13 mouse cellular contexts compared by ENCODE assay signal in the genomic region with DNA sequence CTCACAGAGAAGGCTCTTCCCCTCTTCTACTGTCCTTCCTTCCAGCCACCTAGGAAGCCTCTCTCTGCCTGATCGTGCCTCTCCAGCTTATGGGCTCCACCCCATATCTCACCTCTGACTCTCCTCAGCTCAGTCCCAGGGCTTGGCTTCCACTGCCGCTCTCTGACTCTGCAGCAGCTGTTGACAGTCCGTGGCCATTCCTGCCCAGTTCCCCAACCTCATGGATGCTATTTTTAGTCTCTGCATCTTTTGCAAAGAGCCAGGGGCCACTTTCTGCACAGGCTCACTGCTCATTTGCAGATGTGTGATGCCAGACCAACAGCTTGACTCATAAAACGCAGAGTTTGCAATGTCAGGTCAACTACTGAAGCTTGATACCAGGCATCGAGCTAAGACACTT.
DNase-seq lines count a peak whose midpoint lies in the region; ATAC-seq and TF ChIP-seq lines count a peak whose summit lies in the region.
"Had no signal": no experiment of that assay in that cellular context is flagged by ENCODE, and none has a peak within 500 bp of the region (broad histone marks: within the 10 kb centered on the region; RNA-seq: fewer than 3 reads in every experiment).

No protein-coding gene starts in this region.

- no peak overlapping the region for H3K4me3 ChIP-seq in embryonic facial prominence, embryonic 14.5 days (ENCODE audit: low read depth, low read length)
- H3K4me3 ChIP-seq in embryonic facial prominence, embryonic 10.5 days, result no peak overlapping the region
- no peak overlapping the region for H3K4me3 ChIP-seq in heart, embryonic 14.5 days (ENCODE audit: control insufficient read depth in 1 of 2, insufficient read depth in 1 of 2, low read depth in 1 of 2, low read length in 2 of 2)
- H3K4me3 ChIP-seq in intestine, postnatal 0 days (ENCODE audit: low read depth, low read length), result no peak overlapping the region
- H3K4me3 ChIP-seq in forebrain, embryonic 13.5 days, result no peak overlapping the region
- H3K4me3 ChIP-seq: forebrain, embryonic 10.5 days; limb, embryonic 15.5 days; midbrain, embryonic 12.5 days had no signal

- H3K4me2 ChIP-seq in embryonic facial prominence, embryonic 14.5 days (ENCODE audit: low read depth, low read length), result no peak overlapping the region
- peak overlapping the region; percentile 17; the same call in 1 of the 2 replicates for H3K4me2 ChIP-seq in heart, embryonic 14.5 days (ENCODE audit: low read length)
- H3K4me2 ChIP-seq in intestine, postnatal 0 days (replicated peaks; ENCODE audit: low read depth), result no peak overlapping the region
- no peak overlapping the region for H3K4me2 ChIP-seq in forebrain, embryonic 13.5 days
- H3K4me2 ChIP-seq: limb, embryonic 15.5 days; midbrain, embryonic 12.5 days had no signal

- no peak overlapping the region for H3K9ac ChIP-seq in embryonic facial prominence, embryonic 14.5 days (ENCODE audit: low read depth, low read length)
- no peak overlapping the region for H3K9ac ChIP-seq in heart, embryonic 14.5 days (ENCODE audit: low read length)
- no peak overlapping the region for H3K9ac ChIP-seq in intestine, postnatal 0 days (ENCODE audit: low read depth, low read length)
- H3K9ac ChIP-seq in forebrain, embryonic 13.5 days, result no peak overlapping the region
- H3K9ac ChIP-seq: limb, embryonic 15.5 days; midbrain, embryonic 12.5 days had no signal

- H3K27me3 ChIP-seq in embryonic facial prominence, embryonic 14.5 days (replicated peaks; ENCODE audit: control insufficient read depth, insufficient read depth, low read length), result no peaks in the 10 kb centered on the region
- no peaks in the 10 kb centered on the region for H3K27me3 ChIP-seq in embryonic facial prominence, embryonic 10.5 days (replicated peaks; ENCODE audit: low read depth, poor library complexity, severe bottlenecking)
- no peaks in the 10 kb centered on the region for H3K27me3 ChIP-seq in heart, embryonic 14.5 days (ENCODE audit: control insufficient read depth, insufficient read depth, low read length)
- H3K27me3 ChIP-seq in intestine, postnatal 0 days (replicated peaks; ENCODE audit: control insufficient read depth, insufficient read depth, low read length), result no peaks in the 10 kb centered on the region
- no peaks in the 10 kb centered on the region for H3K27me3 ChIP-seq in forebrain, embryonic 13.5 days
- H3K27me3 ChIP-seq: limb, embryonic 15.5 days; midbrain, embryonic 12.5 days had no signal

- DNase-seq in embryonic facial prominence, embryonic 14.5 days (ENCODE audit: low spot score), result peak; percentile 8
- DNase-seq in embryonic facial prominence, embryonic 10.5 days (ENCODE audit: low spot score), result no peak
- peak; percentile 53 for DNase-seq in 3134 (ENCODE audit: extremely low read depth, insufficient read length, low spot score)
- DNase-seq in gastrocnemius, postnatal 14 days, result peak; percentile 49
- DNase-seq in layer of hippocampus, adult 18-20 months (ENCODE audit: low spot score in 2 of 2), result no peak
- DNase-seq: kidney, postnatal 36 days had no signal

- H3K4me1 ChIP-seq in embryonic facial prominence, embryonic 14.5 days (ENCODE audit: control insufficient read depth, insufficient read depth, low read length), result no peaks in the 10 kb centered on the region
- H3K4me1 ChIP-seq in embryonic facial prominence, embryonic 10.5 days, result no peaks in the 10 kb centered on the region
- peaks cover 21 to 24% of the 10 kb centered on the region in 2 experiments for H3K4me1 ChIP-seq in heart, embryonic 14.5 days (ENCODE audit: control insufficient read depth in 2 of 2, insufficient read depth in 2 of 2, low read length in 2 of 2)
- no peaks in the 10 kb centered on the region for H3K4me1 ChIP-seq in intestine, postnatal 0 days (replicated peaks; ENCODE audit: control insufficient read depth, insufficient read depth, low read length)
- H3K4me1 ChIP-seq in forebrain, embryonic 13.5 days, result no peaks in the 10 kb centered on the region
- H3K4me1 ChIP-seq: limb, embryonic 15.5 days; midbrain, embryonic 12.5 days had no signal

- ATAC-seq in embryonic facial prominence, embryonic 14.5 days (ENCODE audit: low read depth), result no peak
- peak; percentile 81 for ATAC-seq in heart, embryonic 14.5 days (ENCODE audit: insufficient number of reproducible peaks, insufficient read depth, low FRiP score, low read depth)
- no peak for ATAC-seq in intestine, postnatal 0 days
- no peak for ATAC-seq in forebrain, embryonic 13.5 days
- ATAC-seq: lung, postnatal 0 days had no signal

- WGBS in embryonic facial prominence, embryonic 14.5 days, result 70% methylated on average over 5 of the region's 5 CpGs
- WGBS in embryonic facial prominence, embryonic 10.5 days, result 78% methylated on average over 5 of the region's 5 CpGs
- 14% methylated on average over 5 of the region's 5 CpGs for WGBS in heart, embryonic 14.5 days
- 65% methylated on average over 5 of the region's 5 CpGs for WGBS in intestine, postnatal 0 days
- 85% methylated on average over 5 of the region's 5 CpGs for WGBS in forebrain, embryonic 13.5 days

- no peak for TF ChIP-seq CTCF in intestine, postnatal 0 days (IDR thresholded peaks at IDR 0.05; ENCODE audit: low read depth)

- H3K36me3 ChIP-seq in embryonic facial prominence, embryonic 14.5 days (ENCODE audit: control insufficient read depth, insufficient read depth, low read length), result peaks cover 67% of the 10 kb centered on the region
- peaks cover 57% of the 10 kb centered on the region for H3K36me3 ChIP-seq in embryonic facial prominence, embryonic 10.5 days (replicated peaks)
- peaks cover 12% of the 10 kb centered on the region for H3K36me3 ChIP-seq in heart, embryonic 14.5 days (ENCODE audit: control insufficient read depth, insufficient read depth, low read length)
- no peaks in the 10 kb centered on the region for H3K36me3 ChIP-seq in intestine, postnatal 0 days (ENCODE audit: control insufficient read depth, insufficient read depth)
- H3K36me3 ChIP-seq in forebrain, embryonic 13.5 days (ENCODE audit: poor library complexity, severe bottlenecking), result no peaks in the 10 kb centered on the region
- H3K36me3 ChIP-seq: forebrain, embryonic 10.5 days; midbrain, embryonic 12.5 days had no signal

- no peak overlapping the region for H3K27ac ChIP-seq in embryonic facial prominence, embryonic 14.5 days (replicated peaks; ENCODE audit: low read depth, low read length)
- no peak overlapping the region for H3K27ac ChIP-seq in embryonic facial prominence, embryonic 10.5 days (replicated peaks)
- H3K27ac ChIP-seq in heart, embryonic 14.5 days (replicated peaks in 1 of 2; ENCODE audit: control insufficient read depth in 1 of 2, insufficient read depth in 1 of 2, low read depth in 2 of 2, low read length in 2 of 2), result peak overlapping the region; percentile 77 to 90
- no peak overlapping the region for H3K27ac ChIP-seq in intestine, postnatal 0 days (ENCODE audit: low read depth, low read length)
- H3K27ac ChIP-seq in forebrain, embryonic 13.5 days, result no peak overlapping the region
- H3K27ac ChIP-seq: forebrain, embryonic 10.5 days; limb, embryonic 15.5 days; midbrain, embryonic 12.5 days had no signal

- intact Hi-C loops in gastrocnemius, postnatal 14 days (cut with DNase I; ENCODE audit: low total_unique reads), result no loop called here

- no peaks in the 10 kb centered on the region for H3K9me3 ChIP-seq in embryonic facial prominence, embryonic 14.5 days (ENCODE audit: control insufficient read depth, low read length)
- H3K9me3 ChIP-seq in embryonic facial prominence, embryonic 10.5 days, result no peaks in the 10 kb centered on the region
- no peaks in the 10 kb centered on the region for H3K9me3 ChIP-seq in heart, embryonic 14.5 days (ENCODE audit: control insufficient read depth, low read length)
- no peaks in the 10 kb centered on the region for H3K9me3 ChIP-seq in intestine, postnatal 0 days (ENCODE audit: control insufficient read depth)
- no peaks in the 10 kb centered on the region for H3K9me3 ChIP-seq in forebrain, embryonic 13.5 days (replicated peaks)
- H3K9me3 ChIP-seq: forebrain, embryonic 10.5 days; limb, embryonic 15.5 days; midbrain, embryonic 12.5 days had no signal

Comparison
In these comparisons a context has a peak if more than half of its experiments do, and no peak if none do; other contexts are left out.
1. DNase-seq: peak in embryonic facial prominence, embryonic 14.5 days (single experiment), 3134 (single experiment) and gastrocnemius, postnatal 14 days (single experiment); none in embryonic facial prominence, embryonic 10.5 days (single experiment) and layer of hippocampus, adult 18-20 months (0 of 2).
2. H3K27ac ChIP-seq: peak in heart, embryonic 14.5 days (2 of 2); none in embryonic facial prominence, embryonic 14.5 days (single experiment), embryonic facial prominence, embryonic 10.5 days (single experiment), intestine, postnatal 0 days (single experiment) and forebrain, embryonic 13.5 days (single experiment).